Mouse (Mus musculus): ENCODE measurements around the gene Igfbp3.

GRCm38 (mm10) chr11:7214761-7215160 lies 1.0 kb upstream of the Igfbp3 start:
- no peak for TF ChIP-seq CTCF (IDR thresholded peaks at IDR 0.05; ENCODE audit: control insufficient read depth, insufficient read depth, insufficient read length)
- TF ChIP-seq USF1 (IDR thresholded peaks at IDR 0.05; ENCODE audit: low read depth): no peak
